Mouse (Mus musculus): ENCODE measurements around the gene Vps45.

- TF ChIP-seq CTCF (IDR thresholded peaks at IDR 0.05; ENCODE audit: low read depth) (no peak), EP300 (IDR thresholded peaks at IDR 0.05; ENCODE audit: low read depth) (no peak)
These were observed 89.0 kb downstream of the Vps45 start for GRCm38 (mm10) chr3:95969277-95969676.
